ENCODE assay signal across 8 mouse cellular contexts in the genomic region with DNA sequence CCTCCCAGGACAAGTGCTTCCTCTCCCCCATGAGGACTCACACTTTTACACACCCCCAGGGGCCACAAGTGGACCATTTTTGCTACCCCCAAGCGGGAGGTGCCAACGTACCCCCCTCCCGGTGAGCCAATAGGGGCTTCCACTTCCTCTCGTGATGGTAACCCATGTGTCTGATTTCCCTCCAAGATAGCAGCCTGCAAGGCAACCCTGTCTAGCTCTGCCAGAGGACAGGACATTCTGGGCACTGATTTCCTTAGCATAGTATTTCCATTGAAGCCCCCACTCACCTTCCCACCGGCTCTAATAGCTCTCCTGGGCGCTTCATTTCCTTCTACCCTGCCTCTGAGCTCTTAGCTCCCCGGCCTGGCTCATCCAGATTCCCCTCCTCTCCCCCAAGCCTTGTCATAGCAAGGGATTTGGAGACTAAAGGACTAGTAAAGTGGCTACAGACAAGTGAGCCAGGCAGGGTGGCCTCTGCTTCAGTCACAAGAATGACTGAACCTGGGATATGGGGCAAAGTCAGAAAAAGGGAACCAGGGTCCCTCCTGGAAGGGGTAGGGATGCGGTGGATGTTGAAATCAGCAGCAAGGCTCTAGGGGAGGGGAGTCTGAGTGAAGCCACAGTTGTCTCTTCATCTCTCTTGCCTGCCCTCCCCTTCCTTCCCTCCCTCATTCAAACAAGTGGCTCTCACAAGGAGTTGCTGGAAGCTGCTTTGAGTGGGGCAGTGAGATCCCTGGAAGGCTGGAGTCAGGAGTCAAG. TPM values are rescaled to one million over a fixed set of nuclear protein-coding genes. Genes with fewer than 3 reads are reported as not detected.
DNase-seq lines count a peak whose midpoint lies in the region; ATAC-seq and TF ChIP-seq lines count a peak whose summit lies in the region.

No protein-coding gene starts in this region.

- H3K36me3 ChIP-seq in kidney, postnatal 0 days (ENCODE audit: insufficient read depth, low read length): no peaks in the 10 kb centered on the region
- H3K36me3 ChIP-seq in kidney, adult 2 months (ENCODE audit: control insufficient read depth, insufficient read depth, low read length): no peaks in the 10 kb centered on the region
- H3K36me3 ChIP-seq in forebrain, embryonic 14.5 days (ENCODE audit: control insufficient read depth, insufficient read depth, low read length): no peaks in the 10 kb centered on the region
- H3K36me3 ChIP-seq in limb, embryonic 15.5 days: no peaks in the 10 kb centered on the region
- H3K36me3 ChIP-seq in neural tube, embryonic 13.5 days: no peaks in the 10 kb centered on the region

- H3K27me3 ChIP-seq in kidney, postnatal 0 days (ENCODE audit: insufficient read depth, low read length): peaks cover 27% of the 10 kb centered on the region
- H3K27me3 ChIP-seq in kidney, adult 2 months (replicated peaks; ENCODE audit: control insufficient read depth, insufficient read depth, low read length): peaks cover 2% of the 10 kb centered on the region; the same call in 1 of the 2 replicates
- H3K27me3 ChIP-seq in forebrain, embryonic 14.5 days (replicated peaks; ENCODE audit: control insufficient read depth, insufficient read depth, low read length): peaks cover 46% of the 10 kb centered on the region
- H3K27me3 ChIP-seq in limb, embryonic 15.5 days: peaks cover 94% of the 10 kb centered on the region
- H3K27me3 ChIP-seq in neural tube, embryonic 13.5 days: peaks cover 48% of the 10 kb centered on the region

- H3K9ac ChIP-seq in kidney, postnatal 0 days (ENCODE audit: low read depth, low read length): 0 out of 2 replicates have a peak overlapping the region, but pooled peaks have one; percentile 4
- H3K9ac ChIP-seq in forebrain, embryonic 14.5 days (ENCODE audit: low read length): peak overlapping the region; percentile 59; the same call in 1 of the 2 replicates
- no peak overlapping the region for H3K9ac ChIP-seq in limb, embryonic 15.5 days
- H3K9ac ChIP-seq in neural tube, embryonic 13.5 days: peak overlapping the region; percentile 77

- H3K4me1 ChIP-seq in kidney, postnatal 0 days (replicated peaks; ENCODE audit: insufficient read depth, low read length): peaks cover 50% of the 10 kb centered on the region
- no peaks in the 10 kb centered on the region for H3K4me1 ChIP-seq in kidney, adult 2 months (ENCODE audit: control insufficient read depth, insufficient read depth, low read length)
- peaks cover 48% of the 10 kb centered on the region for H3K4me1 ChIP-seq in forebrain, embryonic 14.5 days (ENCODE audit: control insufficient read depth, insufficient read depth, low read length)
- peaks cover 67% of the 10 kb centered on the region for H3K4me1 ChIP-seq in limb, embryonic 15.5 days
- H3K4me1 ChIP-seq in neural tube, embryonic 13.5 days (replicated peaks): peaks cover 98% of the 10 kb centered on the region

- H3K9me3 ChIP-seq in kidney, postnatal 0 days (replicated peaks; ENCODE audit: low read length): no peaks in the 10 kb centered on the region
- no peaks in the 10 kb centered on the region for H3K9me3 ChIP-seq in forebrain, embryonic 14.5 days (replicated peaks; ENCODE audit: control insufficient read depth, low read length)
- no peaks in the 10 kb centered on the region for H3K9me3 ChIP-seq in limb, embryonic 15.5 days
- no peaks in the 10 kb centered on the region for H3K9me3 ChIP-seq in neural tube, embryonic 13.5 days

- TF ChIP-seq POLR2A in kidney, adult 2 months (IDR thresholded peaks at IDR 0.05; ENCODE audit: low read depth, low read length): no peak

- H3K4me3 ChIP-seq in kidney, postnatal 0 days (replicated peaks; ENCODE audit: low read depth, low read length): no peak overlapping the region
- H3K4me3 ChIP-seq in kidney, adult 2 months (ENCODE audit: insufficient read depth, low read depth, low read length): no peak overlapping the region
- H3K4me3 ChIP-seq in forebrain, embryonic 14.5 days (ENCODE audit: low read depth, low read length): peak overlapping the region; percentile 26; the same call in 1 of the 2 replicates
- H3K4me3 ChIP-seq in limb, embryonic 15.5 days: no peak overlapping the region; the same call in 1 of the 2 replicates
- H3K4me3 ChIP-seq in neural tube, embryonic 13.5 days: peak overlapping the region; percentile 44

- 20% methylated on average over 8 of the region's 8 CpGs for WGBS in kidney, postnatal 0 days
- WGBS in kidney, adult 2 months: 29% methylated on average over 8 of the region's 8 CpGs
- 4% methylated on average over 8 of the region's 8 CpGs for WGBS in forebrain, embryonic 14.5 days
- WGBS in limb, embryonic 15.5 days: 9% methylated on average over 8 of the region's 8 CpGs
- 2% methylated on average over 8 of the region's 8 CpGs for WGBS in neural tube, embryonic 13.5 days

- DNase-seq in kidney, postnatal 0 days (ENCODE audit: low spot score): no peak
- DNase-seq in kidney, adult 2 months: no peak
- no peak for DNase-seq in forebrain, embryonic 14.5 days (ENCODE audit: low spot score)
- no peak for DNase-seq in cerebellum, postnatal 36 days
- no peak for DNase-seq in ovary, postnatal 36 days (ENCODE audit: low spot score)
- DNase-seq in adrenal gland, postnatal 14 days: no peak

- H3K4me2 ChIP-seq in kidney, postnatal 0 days (ENCODE audit: low read length): peak overlapping the region; percentile 47
- H3K4me2 ChIP-seq in forebrain, embryonic 14.5 days (ENCODE audit: low read length): peak overlapping the region; percentile 57
- peak overlapping the region; percentile 51 for H3K4me2 ChIP-seq in limb, embryonic 15.5 days
- H3K4me2 ChIP-seq in neural tube, embryonic 13.5 days: peak overlapping the region; percentile 71

- ATAC-seq in kidney, postnatal 0 days (replicated peaks; ENCODE audit: low FRiP score, low read depth): no peak
- no peak for ATAC-seq in forebrain, embryonic 14.5 days
- ATAC-seq in limb, embryonic 15.5 days (ENCODE audit: insufficient number of reproducible peaks, low FRiP score, low TSS enrichment, low read depth): no peak
- ATAC-seq in neural tube, embryonic 13.5 days (ENCODE audit: low read depth): no peak

- no peak overlapping the region for H3K27ac ChIP-seq in kidney, postnatal 0 days
- H3K27ac ChIP-seq in kidney, adult 2 months (ENCODE audit: insufficient read depth, low read depth, low read length): no peak overlapping the region
- no peak overlapping the region for H3K27ac ChIP-seq in forebrain, embryonic 14.5 days (ENCODE audit: low read depth, low read length)
- H3K27ac ChIP-seq in limb, embryonic 15.5 days: no peak overlapping the region
- peak overlapping the region; percentile 79 for H3K27ac ChIP-seq in neural tube, embryonic 13.5 days (replicated peaks)

- TF ChIP-seq CTCF in kidney, postnatal 0 days (IDR thresholded peaks at IDR 0.05; ENCODE audit: low read depth): no peak
- no peak for TF ChIP-seq CTCF in kidney, adult 2 months (conservative IDR thresholded peaks at IDR 0.05; ENCODE audit: insufficient read depth, insufficient read length, low read depth, low read length)

RNA-seq across cellular contexts. Expression of a gene that starts 0.7 kb away (rescaled TPM):
- polyA plus RNA-seq in kidney, postnatal 0 days (2015; fragmentation: Nextera tagmentation; extraction: Ambion mirVana): 0.40 and 0.45 TPM in 2 replicates
- polyA plus RNA-seq in kidney, adult 2 months (2012; rRNA removed): 0.05 and 0.08 TPM in 2 replicates
- polyA plus RNA-seq in forebrain, embryonic 14.5 days (2014; fragmentation: Nextera tagmentation; extraction: Ambion mirVana): 0.76 and 0.84 TPM in 2 replicates
- polyA plus RNA-seq in limb, embryonic 15.5 days (2015; fragmentation: Nextera tagmentation; extraction: Ambion mirVana): 0.14 TPM in 2 replicates
- 28.7 and 28.8 TPM in 2 replicates for polyA plus RNA-seq in neural tube, embryonic 13.5 days (2015; fragmentation: Nextera tagmentation; extraction: Ambion mirVana)
- 3.8 and 4.2 TPM in 2 replicates for total RNA-seq in adrenal gland, postnatal 14 days (2021)

RNA-seq across cellular contexts. Expression of a gene that starts 13.8 kb away (rescaled TPM):
- 69.5 and 72.5 TPM in 2 replicates for polyA plus RNA-seq in kidney, postnatal 0 days (2015; fragmentation: Nextera tagmentation; extraction: Ambion mirVana)
- polyA plus RNA-seq in kidney, adult 2 months (2012; rRNA removed): 82.4 and 95.0 TPM in 2 replicates
- polyA plus RNA-seq in forebrain, embryonic 14.5 days (2014; fragmentation: Nextera tagmentation; extraction: Ambion mirVana): 72.4 and 76.0 TPM in 2 replicates
- 94.6 and 97.0 TPM in 2 replicates for polyA plus RNA-seq in limb, embryonic 15.5 days (2015; fragmentation: Nextera tagmentation; extraction: Ambion mirVana)
- polyA plus RNA-seq in neural tube, embryonic 13.5 days (2015; fragmentation: Nextera tagmentation; extraction: Ambion mirVana): 74.4 and 75.9 TPM in 2 replicates
- 58.8 and 74.2 TPM in 2 replicates for total RNA-seq in adrenal gland, postnatal 14 days (2021)

RNA-seq across cellular contexts. Expression of a gene that starts 29.6 kb away (rescaled TPM):
- 37.1 and 38.3 TPM in 2 replicates for polyA plus RNA-seq in kidney, postnatal 0 days (2015; fragmentation: Nextera tagmentation; extraction: Ambion mirVana)
- polyA plus RNA-seq in kidney, adult 2 months (2012; rRNA removed): 31.6 and 51.9 TPM in 2 replicates
- 21.6 and 24.2 TPM in 2 replicates for polyA plus RNA-seq in forebrain, embryonic 14.5 days (2014; fragmentation: Nextera tagmentation; extraction: Ambion mirVana)
- 51.7 and 58.8 TPM in 2 replicates for polyA plus RNA-seq in limb, embryonic 15.5 days (2015; fragmentation: Nextera tagmentation; extraction: Ambion mirVana)
- 39.1 and 41.0 TPM in 2 replicates for polyA plus RNA-seq in neural tube, embryonic 13.5 days (2015; fragmentation: Nextera tagmentation; extraction: Ambion mirVana)
- 40.7 and 47.0 TPM in 2 replicates for total RNA-seq in adrenal gland, postnatal 14 days (2021)

RNA-seq across cellular contexts. Expression of a gene that starts 29.8 kb away (rescaled TPM):
- 0.61 and 1.3 TPM in 2 replicates for polyA plus RNA-seq in kidney, postnatal 0 days (2015; fragmentation: Nextera tagmentation; extraction: Ambion mirVana)
- 1.3 and 1.8 TPM in 2 replicates for polyA plus RNA-seq in kidney, adult 2 months (2012; rRNA removed)
- polyA plus RNA-seq in forebrain, embryonic 14.5 days (2014; fragmentation: Nextera tagmentation; extraction: Ambion mirVana): 41.3 and 50.4 TPM in 2 replicates
- polyA plus RNA-seq in limb, embryonic 15.5 days (2015; fragmentation: Nextera tagmentation; extraction: Ambion mirVana): 0.74 and 0.79 TPM in 2 replicates
- 37.2 and 40.9 TPM in 2 replicates for polyA plus RNA-seq in neural tube, embryonic 13.5 days (2015; fragmentation: Nextera tagmentation; extraction: Ambion mirVana)
- 2.9 and 3.3 TPM in 2 replicates for total RNA-seq in adrenal gland, postnatal 14 days (2021)

RNA-seq across cellular contexts. Expression of a gene that starts 56.7 kb away (rescaled TPM):
- polyA plus RNA-seq in kidney, postnatal 0 days (2015; fragmentation: Nextera tagmentation; extraction: Ambion mirVana): 35.0 and 42.6 TPM in 2 replicates
- polyA plus RNA-seq in kidney, adult 2 months (2012; rRNA removed): 6.4 and 8.9 TPM in 2 replicates
- polyA plus RNA-seq in forebrain, embryonic 14.5 days (2014; fragmentation: Nextera tagmentation; extraction: Ambion mirVana): 17.0 and 17.7 TPM in 2 replicates
- 83.7 and 90.9 TPM in 2 replicates for polyA plus RNA-seq in limb, embryonic 15.5 days (2015; fragmentation: Nextera tagmentation; extraction: Ambion mirVana)
- polyA plus RNA-seq in neural tube, embryonic 13.5 days (2015; fragmentation: Nextera tagmentation; extraction: Ambion mirVana): 28.1 and 30.1 TPM in 2 replicates
- total RNA-seq in adrenal gland, postnatal 14 days (2021): 98.3 and 99.4 TPM in 2 replicates

Comparison
In these comparisons a context has a peak if more than half of its experiments do, and no peak if none do; other contexts are left out.
1. H3K4me3 ChIP-seq: peak in forebrain, embryonic 14.5 days (single experiment) and neural tube, embryonic 13.5 days (single experiment); none in kidney, postnatal 0 days (single experiment), kidney, adult 2 months (single experiment) and limb, embryonic 15.5 days (single experiment).
2. RNA of a gene that starts 0.7 kb away (polyA plus RNA-seq): 28.7 to 28.8 TPM in neural tube, embryonic 13.5 days; 0.76 to 0.84 TPM in forebrain, embryonic 14.5 days, 0.40 to 0.45 TPM in kidney, postnatal 0 days, 0.14 TPM in limb, embryonic 15.5 days and 0.05 to 0.08 TPM in kidney, adult 2 months; every median in the first group is over 10 times any median in the second.
3. Peak in every context shown above with its lines, with median percentiles within 50 percentile points of each other: H3K4me2 ChIP-seq.